Mouse (Mus musculus) small intestine, adult 2 months (tissue): ENCODE measurements at regions not wholly inside any gene's neighbourhood (a gene's known extent, or its start where the extent isn't known, plus 50 kb on each side); places are given as distances from the start of the nearest gene placed in this dataset.

Experiments used
- CTCF ChIP-seq: fragments of 200-500 bp; IDR thresholded peaks from 2 replicates; pipeline ENCODE4 v1.5.1; 2012; ENCODE audit warnings: low read depth, mild to moderate bottlenecking, control low read depth, inconsistent platforms, low read length, moderate library complexity, mixed read lengths; ENCODE audit not compliant: insufficient replicate concordance, insufficient read length; ENCODE audit errors: extremely low read depth
- POLR2A ChIP-seq: fragments of 200-500 bp; IDR thresholded peaks from 2 replicates; pipeline ENCODE4 v1.6.1; 2012; ENCODE audit warnings: low read depth, mild to moderate bottlenecking, control low read depth, inconsistent platforms, low read length, moderate library complexity

DNA sequence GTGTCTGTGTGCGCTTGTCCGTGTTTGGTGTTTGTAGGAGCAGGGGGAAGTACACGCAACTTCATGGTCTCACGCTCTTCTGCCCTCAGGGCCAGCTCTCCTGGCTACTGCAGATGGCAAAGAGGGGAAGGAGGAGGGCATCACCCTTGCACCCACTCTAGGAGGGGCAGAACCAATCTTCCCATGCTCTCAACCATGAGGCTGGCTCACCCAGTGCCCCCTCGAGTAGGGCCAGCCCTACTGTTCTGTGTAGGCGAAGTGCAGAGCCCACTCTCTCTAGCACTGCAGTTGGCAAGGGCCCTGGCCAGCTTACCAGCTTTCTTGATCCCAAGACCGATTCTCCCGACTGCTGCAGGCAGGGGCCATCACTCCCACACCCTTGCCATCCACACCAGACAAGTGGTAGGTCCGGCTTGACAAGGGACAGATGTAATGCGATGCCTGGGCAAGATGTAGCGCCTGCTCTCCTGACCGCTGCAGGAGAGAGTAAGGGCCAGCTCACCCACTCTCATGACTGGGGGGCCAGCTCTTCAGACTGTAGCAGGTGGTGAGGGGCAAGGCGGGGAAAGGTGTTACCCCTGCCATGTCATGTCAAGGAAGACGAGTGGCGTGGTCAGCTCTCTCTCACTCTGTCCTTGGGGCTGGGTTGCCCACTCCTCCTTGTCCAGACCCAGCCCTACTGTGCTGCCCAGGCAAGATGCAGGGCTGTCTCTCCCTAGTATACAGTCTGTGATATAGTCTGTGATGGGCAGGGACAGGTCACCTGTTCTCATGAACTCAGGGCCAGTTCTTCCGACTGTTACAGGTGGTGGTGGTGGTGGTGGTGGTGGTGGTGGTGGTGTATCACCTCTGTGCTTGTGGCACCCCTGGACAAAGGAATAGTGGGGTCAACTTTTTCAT lies 100.5 kb upstream of the Meis2 start:
- TF ChIP-seq CTCF = no peak
- TF ChIP-seq POLR2A = no peak
